Mouse (Mus musculus) heart, adult 2 months (tissue): Measurements from ENCODE around the gene Slc4a4.

Experiments
- CTCF ChIP-seq: fragments of 200-600 bp; IDR thresholded peaks from 2 replicates; pipeline ENCODE4 v1.8.1; 2022; ENCODE audit warnings: antibody characterized with exemption, mild to moderate bottlenecking, moderate library complexity
- POLR2A ChIP-seq: fragments of 200-500 bp; IDR thresholded peaks from 2 replicates; pipeline ENCODE4 v1.6.1; 2011; ENCODE audit warnings: mild to moderate bottlenecking, low read depth, low read length, control low read depth; ENCODE audit not compliant: insufficient read depth

- no peak for TF ChIP-seq POLR2A
- no peak for TF ChIP-seq CTCF
These were observed 391.0 kb downstream of the Slc4a4 start for GRCm38 (mm10) chr5:89277616-89278015.
